Mouse (Mus musculus) liver, embryonic 14.5 days (tissue): ENCODE data around the gene Cpeb3.

Experiments used
- CTCF ChIP-seq: IDR thresholded peaks from 2 replicates; pipeline ENCODE4 v1.5.1; 2016; ENCODE audit warnings: antibody characterized with exemption, low read depth, control low read depth
- EP300 ChIP-seq: IDR thresholded peaks from 2 replicates; pipeline ENCODE4 v1.6.1; 2016; ENCODE audit warnings: antibody characterized with exemption, low read depth

DNA sequence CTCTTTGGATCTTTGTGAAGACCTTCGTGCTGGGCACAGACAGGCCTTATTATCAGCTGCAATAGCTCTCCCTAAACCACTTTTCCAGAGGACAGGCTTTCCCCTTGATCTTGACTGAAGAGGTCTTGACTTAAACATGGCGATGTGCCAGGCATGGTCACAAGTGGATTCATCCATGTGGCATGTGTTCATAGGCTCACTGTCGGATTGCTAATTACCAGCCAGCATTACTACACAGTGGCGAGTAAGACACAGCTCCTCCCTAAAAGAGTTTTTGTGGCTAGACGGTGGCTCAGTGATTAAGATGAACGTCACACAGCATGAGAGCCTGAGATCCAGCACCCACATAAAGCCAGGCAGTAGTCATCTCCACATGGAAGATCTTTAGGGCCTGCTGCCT, 178.6 kb downstream of the Cpeb3 start:
- TF ChIP-seq CTCF = no peak
- TF ChIP-seq EP300 = no peak
